Mouse (Mus musculus) liver, embryonic 15.5 days (tissue): ENCODE results near the gene 1700019N19Rik. TPM values are rescaled to one million over a fixed set of nuclear protein-coding genes. Genes with fewer than 3 reads are reported as not detected.

Source experiments
- ATAC-seq: fragments of 200-750 bp; cut with Nextera tagmentation; 2 replicates; pipeline ENCODE4 v1.8.0; 2017; ENCODE audit warnings: moderate number of reproducible peaks, mild to moderate bottlenecking, moderate library complexity; ENCODE audit not compliant: insufficient read depth
- H3K27ac ChIP-seq: fragments of 300-500 bp; sonication (generic); replicated peaks from 2 replicates; pipeline ENCODE4 v1.5.1; 2015; ENCODE audit warnings: mild to moderate bottlenecking, inconsistent platforms
- H3K27me3 ChIP-seq: fragments of 300-500 bp; sonication (generic); 2 replicates; pipeline ENCODE4 v1.6.1; 2015; ENCODE audit warnings: mild to moderate bottlenecking, inconsistent platforms
- H3K36me3 ChIP-seq: fragments of 300-500 bp; sonication (generic); replicated peaks from 2 replicates; pipeline ENCODE4 v1.6.1; 2015; ENCODE audit warnings: moderate library complexity, mild to moderate bottlenecking, inconsistent platforms
- H3K4me1 ChIP-seq: fragments of 300-500 bp; sonication (generic); replicated peaks from 2 replicates; pipeline ENCODE4 v1.6.1; 2015; ENCODE audit warnings: inconsistent platforms
- H3K4me2 ChIP-seq: fragments of 300-500 bp; sonication (generic); 2 replicates; pipeline ENCODE4 v1.6.1; 2015; ENCODE audit warnings: moderate library complexity, mild to moderate bottlenecking, inconsistent platforms
- H3K4me3 ChIP-seq: fragments of 300-500 bp; sonication (generic); replicated peaks from 2 replicates; pipeline ENCODE4 v1.5.1; 2015; ENCODE audit warnings: mild to moderate bottlenecking, inconsistent platforms
- H3K9ac ChIP-seq: fragments of 300-500 bp; sonication (generic); 2 replicates; pipeline ENCODE4 v1.6.1; 2015; ENCODE audit warnings: moderate library complexity, mild to moderate bottlenecking, inconsistent platforms
- H3K9me3 ChIP-seq: fragments of 300-500 bp; sonication (generic); replicated peaks from 2 replicates; pipeline ENCODE4 v1.6.1; 2016; ENCODE audit warnings: inconsistent platforms
- WGBS: fragments of 180-500 bp; shearing (Covaris S2); methylation state at CpG from one replicate; pipeline ENCODE4 v1.1.7; 2015; ENCODE audit warnings: mixed read lengths; ENCODE audit not compliant: insufficient replicate concordance; 5-methylcytosine and 5-hydroxymethylcytosine counted together
- polyA plus RNA-seq: library from polyadenylated mRNA; unstranded; fragments of >200 nt; fragmentation: Nextera tagmentation; extraction: Ambion mirVana; gene quantifications from 2 replicates; pipeline ENCODE4 v1.2.1, GENCODE M21; 2015

Gene 1700019N19Rik
- polyA plus RNA-seq, 1 experiment from 2014 or later = not detected

- Histone ChIP-seq H3K9ac (no peak overlapping the region), H3K27me3 (no peaks in the 10 kb centered on the region), H3K36me3 (no peaks in the 10 kb centered on the region), H3K4me1 (no peaks in the 10 kb centered on the region), H3K4me3 (no peak overlapping the region), H3K27ac (no peak overlapping the region), H3K9me3 (no peaks in the 10 kb centered on the region), H3K4me2 (no peak overlapping the region)
- 46% methylated on average over 7 of the region's 7 CpGs for WGBS
- ATAC-seq = no peak
These were observed 33.4 kb upstream of the 1700019N19Rik start for GRCm38 (mm10) chr19:58827656-58828055.

- ATAC-seq = no peak
- no peak overlapping the region for H3K27ac ChIP-seq
- H3K36me3 ChIP-seq = no peaks in the 10 kb centered on the region
- H3K4me1 ChIP-seq = no peaks in the 10 kb centered on the region
- no peak overlapping the region for H3K4me2 ChIP-seq
- H3K9me3 ChIP-seq = no peaks in the 10 kb centered on the region
- H3K4me3 ChIP-seq = no peak overlapping the region
- no peaks in the 10 kb centered on the region for H3K27me3 ChIP-seq
- H3K9ac ChIP-seq = no peak overlapping the region
- WGBS = 41% methylated on average over 1 of the region's 1 CpGs
These were observed 30.1 kb upstream of the 1700019N19Rik start for GRCm38 (mm10) chr19:58824316-58824715.

- 60% methylated on average over 3 of the region's 3 CpGs for WGBS
- Histone ChIP-seq H3K9me3 (no peaks in the 10 kb centered on the region), H3K4me2 (no peak overlapping the region), H3K9ac (no peak overlapping the region), H3K4me1 (no peaks in the 10 kb centered on the region), H3K4me3 (no peak overlapping the region), H3K36me3 (no peaks in the 10 kb centered on the region), H3K27me3 (no peaks in the 10 kb centered on the region), H3K27ac (no peak overlapping the region)
- ATAC-seq = no peak
These were observed 29.0 kb upstream of the 1700019N19Rik start for GRCm38 (mm10) chr19:58823301-58823700.

GRCm38 (mm10) chr19:58822454-58823200 lies 28.4 kb upstream of the 1700019N19Rik start:
- H3K9ac ChIP-seq = no peak overlapping the region
- no peaks in the 10 kb centered on the region for H3K9me3 ChIP-seq
- no peak overlapping the region for H3K27ac ChIP-seq
- H3K4me3 ChIP-seq = no peak overlapping the region
- H3K4me1 ChIP-seq = no peaks in the 10 kb centered on the region
- no peak for ATAC-seq
- no peaks in the 10 kb centered on the region for H3K36me3 ChIP-seq
- H3K27me3 ChIP-seq = no peaks in the 10 kb centered on the region
- 62% methylated on average over 20 of the region's 20 CpGs for WGBS
- no peak overlapping the region for H3K4me2 ChIP-seq

GRCm38 (mm10) chr19:58818571-58819415 lies 24.5 kb upstream of the 1700019N19Rik start:
- H3K36me3 ChIP-seq = no peaks in the 10 kb centered on the region
- 50% methylated on average over 14 of the region's 14 CpGs for WGBS

GRCm38 (mm10) chr19:58817398-58817797 lies 23.1 kb upstream of the 1700019N19Rik start:
- Histone ChIP-seq H3K4me2 (no peak overlapping the region), H3K27me3 (no peaks in the 10 kb centered on the region), H3K9me3 (no peaks in the 10 kb centered on the region), H3K27ac (no peak overlapping the region), H3K36me3 (no peaks in the 10 kb centered on the region), H3K9ac (no peak overlapping the region), H3K4me1 (no peaks in the 10 kb centered on the region), H3K4me3 (no peak overlapping the region)
- WGBS = 58% methylated on average over 11 of the region's 11 CpGs
- ATAC-seq = no peak

More at GRCm38 (mm10) chr19:58818571-58819415, 24.5 kb upstream of the 1700019N19Rik start:
- H3K4me2 ChIP-seq = no peak overlapping the region
- no peaks in the 10 kb centered on the region for H3K4me1 ChIP-seq
- H3K9ac ChIP-seq = no peak overlapping the region
- no peaks in the 10 kb centered on the region for H3K9me3 ChIP-seq
- H3K27ac ChIP-seq = no peak overlapping the region
- ATAC-seq = no peak
- no peaks in the 10 kb centered on the region for H3K27me3 ChIP-seq
- H3K4me3 ChIP-seq = no peak overlapping the region

GRCm38 (mm10) chr19:58816453-58817041 lies 22.3 kb upstream of the 1700019N19Rik start:
- Histone ChIP-seq H3K27ac (no peak overlapping the region), H3K27me3 (no peaks in the 10 kb centered on the region), H3K4me3 (no peak overlapping the region), H3K4me1 (no peaks in the 10 kb centered on the region), H3K9ac (no peak overlapping the region), H3K9me3 (no peaks in the 10 kb centered on the region), H3K4me2 (no peak overlapping the region), H3K36me3 (no peaks in the 10 kb centered on the region)
- WGBS = 62% methylated on average over 17 of the region's 17 CpGs
- no peak for ATAC-seq

- Histone ChIP-seq H3K9me3 (no peaks in the 10 kb centered on the region), H3K36me3 (no peaks in the 10 kb centered on the region), H3K27me3 (no peaks in the 10 kb centered on the region), H3K4me3 (no peak overlapping the region), H3K9ac (no peak overlapping the region), H3K4me2 (no peak overlapping the region), H3K4me1 (no peaks in the 10 kb centered on the region), H3K27ac (no peak overlapping the region)
- no peak for ATAC-seq
- 66% methylated on average over 13 of the region's 13 CpGs for WGBS
These were observed 21.1 kb upstream of the 1700019N19Rik start for GRCm38 (mm10) chr19:58815179-58815922.

- ATAC-seq = no peak
- no peak overlapping the region for H3K27ac ChIP-seq
- H3K27me3 ChIP-seq = no peaks in the 10 kb centered on the region
- no peaks in the 10 kb centered on the region for H3K36me3 ChIP-seq
- H3K4me1 ChIP-seq = no peaks in the 10 kb centered on the region
- H3K4me3 ChIP-seq = no peak overlapping the region
- WGBS = 53% methylated on average over 5 of the region's 5 CpGs
- no peaks in the 10 kb centered on the region for H3K9me3 ChIP-seq
- no peak overlapping the region for H3K9ac ChIP-seq
- H3K4me2 ChIP-seq = no peak overlapping the region
These were observed 16.3 kb upstream of the 1700019N19Rik start for GRCm38 (mm10) chr19:58810536-58810935.

- no peaks in the 10 kb centered on the region for H3K4me1 ChIP-seq
- no peak overlapping the region for H3K27ac ChIP-seq
- 55% methylated on average over 6 of the region's 6 CpGs for WGBS
- no peaks in the 10 kb centered on the region for H3K9me3 ChIP-seq
- no peaks in the 10 kb centered on the region for H3K36me3 ChIP-seq
- H3K9ac ChIP-seq = no peak overlapping the region
- H3K27me3 ChIP-seq = no peaks in the 10 kb centered on the region
- ATAC-seq = no peak
- H3K4me3 ChIP-seq = no peak overlapping the region
- H3K4me2 ChIP-seq = no peak overlapping the region
These were observed 14.6 kb upstream of the 1700019N19Rik start for GRCm38 (mm10) chr19:58808864-58809263.
